Mouse (Mus musculus): ENCODE measurements around the gene Gm21970.

- no peak for TF ChIP-seq GATA1 (IDR thresholded peaks at IDR 0.05; ENCODE audit: borderline replicate concordance, low read length)
- no peak for TF ChIP-seq FLI1 (IDR thresholded peaks at IDR 0.05; ENCODE audit: low read length)
These were observed 4.4 kb upstream of the Gm21970 start for GRCm38 (mm10) chr16:91387121-91387486.

Data from megakaryocyte, embryonic 14.5 days (primary cell).